Mouse (Mus musculus): ENCODE results near the gene Unc5c.
A peak's percentile ranks its signal among the peaks of the same experiment; 100 is the strongest.

Unc5c gene

GRCm38 (mm10) chr3:141716371-141716770 is 251.4 kb downstream of the Unc5c start:
- no peak for DNase-seq (ENCODE audit: low read depth, low spot score)

GRCm38 (mm10) chr3:141719050-141719449 is 254.0 kb downstream of the Unc5c start:
- no peak for DNase-seq (ENCODE audit: low read depth, low spot score)

GRCm38 (mm10) chr3:141724499-141724898 is 259.5 kb downstream of the Unc5c start:
- DNase-seq (ENCODE audit: low read depth, low spot score): no peak

GRCm38 (mm10) chr3:141725432-141725831 is 260.4 kb downstream of the Unc5c start:
- DNase-seq (ENCODE audit: low read depth, low spot score): no peak

- DNase-seq (ENCODE audit: low read depth, low spot score): no peak
Observed at GRCm38 (mm10) chr3:141733844-141734243, 268.8 kb downstream of the Unc5c start.

GRCm38 (mm10) chr3:141735285-141735684 is 270.3 kb downstream of the Unc5c start:
- peak; percentile 32 for DNase-seq (ENCODE audit: low read depth, low spot score)

- DNase-seq (ENCODE audit: low read depth, low spot score): no peak
Observed at GRCm38 (mm10) chr3:141745322-141745721, 280.3 kb downstream of the Unc5c start.

- no peak for DNase-seq (ENCODE audit: low read depth, low spot score)
Observed at GRCm38 (mm10) chr3:141748694-141749381, 283.8 kb downstream of the Unc5c start.

- no peak for DNase-seq (ENCODE audit: low read depth, low spot score)
Observed at GRCm38 (mm10) chr3:141752172-141752571, 287.2 kb downstream of the Unc5c start.

GRCm38 (mm10) chr3:141757259-141757658 is 292.2 kb downstream of the Unc5c start:
- no peak for DNase-seq (ENCODE audit: low read depth, low spot score)

- no peak for DNase-seq (ENCODE audit: low read depth, low spot score)
Observed at GRCm38 (mm10) chr3:141778411-141778919, 313.4 kb downstream of the Unc5c start.

- no peak for DNase-seq (ENCODE audit: low read depth, low spot score)
Observed at GRCm38 (mm10) chr3:141779186-141779585, 314.2 kb downstream of the Unc5c start.

- DNase-seq (ENCODE audit: low read depth, low spot score): no peak
Observed at GRCm38 (mm10) chr3:141782553-141782952, 317.5 kb downstream of the Unc5c start.

- DNase-seq (ENCODE audit: low read depth, low spot score): peak; percentile 40
Observed at GRCm38 (mm10) chr3:141791026-141791780, 326.2 kb downstream of the Unc5c start.

GRCm38 (mm10) chr3:141792106-141792505 is 327.1 kb downstream of the Unc5c start:
- no peak for DNase-seq (ENCODE audit: low read depth, low spot score)

GRCm38 (mm10) chr3:141793755-141794154 is 328.7 kb downstream of the Unc5c start:
- no peak for DNase-seq (ENCODE audit: low read depth, low spot score)

- DNase-seq (ENCODE audit: low read depth, low spot score): no peak
Observed at GRCm38 (mm10) chr3:141794371-141794770, 329.4 kb downstream of the Unc5c start.

- no peak for DNase-seq (ENCODE audit: low read depth, low spot score)
Observed at GRCm38 (mm10) chr3:141797372-141797771, 332.4 kb downstream of the Unc5c start.

- no peak for DNase-seq (ENCODE audit: low read depth, low spot score)
Observed at GRCm38 (mm10) chr3:141797789-141798188, 332.8 kb downstream of the Unc5c start.

- no peak for DNase-seq (ENCODE audit: low read depth, low spot score)
Observed at GRCm38 (mm10) chr3:141804133-141804532, 339.1 kb downstream of the Unc5c start.

GRCm38 (mm10) chr3:141809581-141809980 is 344.6 kb downstream of the Unc5c start:
- no peak for DNase-seq (ENCODE audit: low read depth, low spot score)

GRCm38 (mm10) chr3:141810944-141811343 is 345.9 kb downstream of the Unc5c start:
- DNase-seq (ENCODE audit: low read depth, low spot score): no peak

GRCm38 (mm10) chr3:141811348-141811747 is 346.3 kb downstream of the Unc5c start:
- no peak for DNase-seq (ENCODE audit: low read depth, low spot score)

Measured in telencephalon, adult 2 months (tissue).